Mouse (Mus musculus): ENCODE results near the gene Fam205a3. TPM values are rescaled to one million over a fixed set of nuclear protein-coding genes. Genes with fewer than 3 reads are reported as not detected.
"Not testable (repeated sequence)": the region's sequence is repeated elsewhere in the genome, so short reads cannot be mapped to it uniquely, and the experiment has no call there.

Fam205a3 gene
- not detected in 2 replicates for polyA plus RNA-seq (2015; fragmentation: Nextera tagmentation; extraction: Ambion mirVana)

DNA sequence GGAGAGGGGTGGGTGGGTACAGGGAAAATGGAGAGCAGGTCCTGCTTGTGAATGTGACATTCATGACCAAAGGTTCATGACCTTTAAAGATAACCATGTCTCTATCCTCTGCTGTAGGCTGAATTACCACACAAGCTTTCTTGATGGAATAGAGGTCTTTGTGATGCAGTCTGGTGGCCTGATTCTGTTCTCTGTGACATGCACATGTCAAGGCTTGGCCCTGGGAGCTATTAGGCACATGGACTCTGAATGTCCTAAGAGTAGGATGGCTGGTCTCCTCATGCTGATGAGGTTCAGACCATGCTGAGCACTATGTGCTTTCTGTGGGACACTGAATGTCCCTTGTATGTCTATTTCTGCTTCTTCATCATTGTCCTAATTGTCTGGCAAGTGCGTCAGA, at the start of gene Fam205a3:
TSS of gene Fam205a3 (plus strand) at position 301 of the 400 bp plus-strand sequence.
- not testable (repeated sequence) for ATAC-seq (ENCODE audit: low read depth); H3K4me2 ChIP-seq; H3K36me3 ChIP-seq; DNase-seq; H3K4me1 ChIP-seq (replicated peaks); H3K4me3 ChIP-seq (replicated peaks); H3K9me3 ChIP-seq (replicated peaks); H3K27ac ChIP-seq; H3K27me3 ChIP-seq; H3K9ac ChIP-seq
- no CpG with 5 or more reads among the region's 1 CpGs for WGBS (ENCODE audit: insufficient replicate concordance)

DNA sequence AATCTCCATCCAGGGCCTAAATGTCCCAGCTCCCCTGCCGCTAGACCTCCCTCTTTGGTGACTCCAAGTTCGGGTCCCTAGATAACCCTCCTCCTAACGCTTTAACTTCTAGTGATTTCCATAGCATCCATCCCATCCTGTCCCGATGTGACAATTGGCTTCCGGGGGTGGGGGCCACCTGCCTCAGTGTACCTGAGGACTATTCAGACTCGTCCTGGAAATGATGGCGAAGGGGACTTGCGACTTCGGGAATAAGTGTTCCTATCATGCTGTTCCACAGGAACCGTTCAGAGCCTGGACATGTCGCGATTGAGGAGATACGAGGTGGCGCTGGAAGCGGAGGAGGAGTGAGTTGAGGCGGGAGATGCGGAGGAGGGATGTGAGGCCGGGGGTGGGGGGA, 24.2 kb upstream of the Fam205a3 start, which contains the start of gene Gm21953:
TSS of gene Gm21953 (plus strand) at position 301 of the 400 bp plus-strand sequence.
- ATAC-seq (ENCODE audit: low read depth); H3K4me3 ChIP-seq (replicated peaks): not testable (repeated sequence)
- no CpG with 5 or more reads among the region's 18 CpGs for WGBS (ENCODE audit: insufficient replicate concordance)

More for the DNA sequence above, 24.2 kb upstream of the Fam205a3 start, which contains the start of gene Gm21953:
- not testable (repeated sequence) for DNase-seq; H3K36me3 ChIP-seq; H3K4me1 ChIP-seq (replicated peaks); H3K27me3 ChIP-seq; H3K27ac ChIP-seq; H3K4me2 ChIP-seq; H3K9ac ChIP-seq; H3K9me3 ChIP-seq (replicated peaks)

Other genes starting within 250 kb of the Fam205a3 start
- gene Gm3893, start 227.1 kb upstream of the Fam205a3 start, polyA plus RNA-seq (2015; fragmentation: Nextera tagmentation; extraction: Ambion mirVana) = not detected in 2 replicates
- gene Gm13304, start 203.5 kb upstream of the Fam205a3 start, polyA plus RNA-seq (2015; fragmentation: Nextera tagmentation; extraction: Ambion mirVana) = 0.32 TPM in 1 of 2 replicates, not detected in the other
- not detected in 2 replicates for gene Gm13306, start 164.9 kb upstream of the Fam205a3 start, polyA plus RNA-seq (2015; fragmentation: Nextera tagmentation; extraction: Ambion mirVana)
- 0.39 TPM in 1 of 2 replicates, not detected in the other for gene Gm13305, start 149.7 kb upstream of the Fam205a3 start, polyA plus RNA-seq (2015; fragmentation: Nextera tagmentation; extraction: Ambion mirVana)
- not detected in 2 replicates for gene Gm10600, start 77.7 kb upstream of the Fam205a3 start, polyA plus RNA-seq (2015; fragmentation: Nextera tagmentation; extraction: Ambion mirVana)
- gene Ccl21b, start 62.6 kb upstream of the Fam205a3 start, polyA plus RNA-seq (2015; fragmentation: Nextera tagmentation; extraction: Ambion mirVana) = not detected in 2 replicates
- gene Gm21953, start 24.1 kb upstream of the Fam205a3 start, polyA plus RNA-seq (2015; fragmentation: Nextera tagmentation; extraction: Ambion mirVana) = not detected in 2 replicates
- not detected in 2 replicates for gene Gm21586, start 121.0 kb downstream of the Fam205a3 start, polyA plus RNA-seq (2015; fragmentation: Nextera tagmentation; extraction: Ambion mirVana)
- gene Gm2163, start 148.4 kb downstream of the Fam205a3 start, polyA plus RNA-seq (2015; fragmentation: Nextera tagmentation; extraction: Ambion mirVana) = 0.03 TPM in 1 of 2 replicates, not detected in the other
- not detected in 2 replicates for gene Fam205a2, start 209.8 kb downstream of the Fam205a3 start, polyA plus RNA-seq (2015; fragmentation: Nextera tagmentation; extraction: Ambion mirVana)

All from liver, embryonic 13.5 days (tissue).